Mouse (Mus musculus) testis, postnatal 14 days (tissue): Measurements from ENCODE around the gene Maml2.
"Not testable (repeated sequence)": the region's sequence is repeated elsewhere in the genome, so short reads cannot be mapped to it uniquely, and the experiment has no call there.

Experiments
- DNase-seq: peaks from one replicate; pipeline ENCODE4 v3.0.0; 2021; ENCODE audit warnings: low spot score

Gene Maml2

GRCm38 (mm10) chr9:13678026-13678425, 380.3 kb downstream of the Maml2 start:
- DNase-seq, result no peak

GRCm38 (mm10) chr9:13679696-13680095, 381.9 kb downstream of the Maml2 start:
- no peak for DNase-seq

GRCm38 (mm10) chr9:13681147-13681546, 383.4 kb downstream of the Maml2 start:
- DNase-seq, result no peak

- peak; percentile 11 for DNase-seq
Observed at GRCm38 (mm10) chr9:13681581-13682038, 383.9 kb downstream of the Maml2 start.

GRCm38 (mm10) chr9:13684327-13684934, 386.7 kb downstream of the Maml2 start:
- no peak for DNase-seq

GRCm38 (mm10) chr9:13686977-13687659, 389.4 kb downstream of the Maml2 start:
- DNase-seq, result peak; percentile 13

- DNase-seq, result no peak
Observed at GRCm38 (mm10) chr9:13688997-13689396, 391.2 kb downstream of the Maml2 start.

GRCm38 (mm10) chr9:13690321-13690720, 392.6 kb downstream of the Maml2 start:
- no peak for DNase-seq

- no peak for DNase-seq
Observed at GRCm38 (mm10) chr9:13693693-13694284, 396.0 kb downstream of the Maml2 start.

GRCm38 (mm10) chr9:13694293-13694692, 396.5 kb downstream of the Maml2 start:
- DNase-seq, result no peak

GRCm38 (mm10) chr9:13697041-13697811, 399.5 kb downstream of the Maml2 start:
- DNase-seq, result no peak

- no peak for DNase-seq
Observed at GRCm38 (mm10) chr9:13697869-13698268, 400.1 kb downstream of the Maml2 start.

- no peak for DNase-seq
Observed at GRCm38 (mm10) chr9:13699061-13699780, 401.5 kb downstream of the Maml2 start.

GRCm38 (mm10) chr9:13699781-13700116, 402.0 kb downstream of the Maml2 start:
- DNase-seq, result no peak

- DNase-seq, result no peak
Observed at GRCm38 (mm10) chr9:13701773-13702172, 404.0 kb downstream of the Maml2 start.

GRCm38 (mm10) chr9:13703100-13703499, 405.3 kb downstream of the Maml2 start:
- no peak for DNase-seq

- no peak for DNase-seq
Observed at GRCm38 (mm10) chr9:13704917-13705316, 407.2 kb downstream of the Maml2 start.

- no peak for DNase-seq
Observed at GRCm38 (mm10) chr9:13707066-13707555, 409.4 kb downstream of the Maml2 start.

GRCm38 (mm10) chr9:13709436-13709835, 411.7 kb downstream of the Maml2 start:
- DNase-seq, result no peak

- DNase-seq, result not testable (repeated sequence)
Observed at GRCm38 (mm10) chr9:13715891-13716290, 418.1 kb downstream of the Maml2 start.

- DNase-seq, result peak; percentile 36
Observed at GRCm38 (mm10) chr9:13716316-13717099, 418.8 kb downstream of the Maml2 start.
